Mouse (Mus musculus) liver, embryonic 16.5 days (tissue): ENCODE data around the gene Filip1l. TPM values are rescaled to one million over a fixed set of nuclear protein-coding genes. Genes with fewer than 3 reads are reported as not detected.

Source experiments
- ATAC-seq: fragments of 200-750 bp; cut with Nextera tagmentation; 2 replicates; pipeline ENCODE4 v1.8.0; 2017; ENCODE audit warnings: low read depth, mild to moderate bottlenecking, moderate number of reproducible peaks, moderate library complexity
- H3K27ac ChIP-seq: fragments of 300-500 bp; sonication (generic); 2 replicates; pipeline ENCODE4 v1.5.1; 2014; ENCODE audit warnings: mild to moderate bottlenecking, low read length
- H3K27me3 ChIP-seq: fragments of 300-500 bp; sonication (generic); 2 replicates; pipeline ENCODE4 v1.6.1; 2014; ENCODE audit warnings: low read depth, low read length, mixed read lengths; ENCODE audit not compliant: control insufficient read depth, insufficient read depth
- H3K36me3 ChIP-seq: fragments of 300-500 bp; sonication (generic); 2 replicates; pipeline ENCODE4 v1.6.1; 2014; ENCODE audit warnings: mild to moderate bottlenecking; ENCODE audit not compliant: control insufficient read depth, insufficient read depth
- H3K4me1 ChIP-seq: fragments of 300-500 bp; sonication (generic); 2 replicates; pipeline ENCODE4 v1.6.1; 2014; ENCODE audit warnings: low read depth, low read length, mixed read lengths; ENCODE audit not compliant: control insufficient read depth
- H3K4me2 ChIP-seq: fragments of 300-500 bp; sonication (generic); 2 replicates; pipeline ENCODE4 v1.6.1; 2014; ENCODE audit warnings: low read depth, low read length, mixed read lengths
- H3K4me3 ChIP-seq: fragments of 300-500 bp; sonication (generic); 2 replicates; pipeline ENCODE4 v1.5.1; 2014; ENCODE audit warnings: low read depth, mild to moderate bottlenecking, low read length
- H3K9ac ChIP-seq: fragments of 300-500 bp; sonication (generic); 2 replicates; pipeline ENCODE4 v1.6.1; 2014; ENCODE audit warnings: low read depth, low read length
- H3K9me3 ChIP-seq: fragments of 300-500 bp; sonication (generic); replicated peaks from 2 replicates; pipeline ENCODE4 v1.6.1; 2016; ENCODE audit warnings: low read length; ENCODE audit not compliant: control insufficient read depth
- WGBS: fragments of 180-500 bp; shearing (Covaris S2); extraction: QIAGEN DNeasy Blood & Tissue Kit; methylation state at CpG from one replicate; pipeline ENCODE4 v1.1.7; 2014; ENCODE audit not compliant: insufficient replicate concordance; 5-methylcytosine and 5-hydroxymethylcytosine counted together
- polyA plus RNA-seq: library from polyadenylated mRNA; unstranded; fragments of >200 nt; fragmentation: Nextera tagmentation; extraction: Ambion mirVana; gene quantifications from 2 replicates; pipeline ENCODE4 v1.2.1, GENCODE M21; 2015

The Filip1l gene
- polyA plus RNA-seq, 1 experiment from 2014 or later, result 5.0 TPM

DNA sequence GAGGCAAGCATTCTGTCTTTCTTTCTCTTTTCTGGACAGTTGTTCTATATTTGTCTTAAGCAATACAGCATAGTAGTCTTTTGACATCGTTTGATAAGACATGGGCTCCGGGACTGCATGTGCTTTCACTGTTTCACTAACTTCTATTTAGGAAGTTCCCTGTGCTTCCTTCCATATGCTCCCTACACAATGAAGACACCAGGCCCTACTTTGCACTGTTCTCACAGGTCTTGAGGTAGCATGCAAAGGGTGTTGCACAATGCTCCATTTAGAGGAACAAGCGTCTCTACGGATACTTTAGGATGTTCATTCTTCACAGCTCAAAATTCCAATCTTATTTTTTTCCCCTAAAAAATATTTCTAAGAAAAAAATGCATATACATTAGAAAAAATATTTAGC, 151.8 kb downstream of the Filip1l start:
- no peaks in the 10 kb centered on the region for H3K27me3 ChIP-seq
- no peaks in the 10 kb centered on the region for H3K4me1 ChIP-seq
- 62% methylated on average over 4 of the region's 4 CpGs for WGBS
- no peaks in the 10 kb centered on the region for H3K36me3 ChIP-seq
- H3K4me3 ChIP-seq, result no peak overlapping the region
- no peak for ATAC-seq
- H3K9ac ChIP-seq, result no peak overlapping the region
- no peak overlapping the region for H3K27ac ChIP-seq
- no peak overlapping the region for H3K4me2 ChIP-seq
- no peaks in the 10 kb centered on the region for H3K9me3 ChIP-seq

DNA sequence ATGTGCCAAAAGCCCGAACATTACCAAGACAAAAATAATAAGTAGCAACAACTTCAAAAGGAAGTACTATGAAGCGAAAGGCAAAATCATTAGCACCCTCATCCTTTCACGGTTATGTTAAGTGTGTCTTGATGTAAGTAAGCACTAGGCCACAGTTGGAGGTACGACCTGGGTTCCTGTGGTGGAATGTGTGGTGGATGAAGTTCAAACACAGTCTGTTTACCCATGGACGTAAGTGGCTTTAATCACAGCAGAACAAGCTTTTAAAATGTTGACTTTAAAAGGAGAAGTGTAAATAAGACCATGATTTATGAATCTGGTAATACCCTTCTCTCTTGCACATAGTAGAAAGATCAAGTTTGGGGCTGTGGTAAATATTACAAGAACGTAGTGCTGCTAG, 153.2 kb downstream of the Filip1l start:
- Histone ChIP-seq H3K4me3 (no peak overlapping the region), H3K9me3 (no peaks in the 10 kb centered on the region), H3K36me3 (no peaks in the 10 kb centered on the region), H3K4me1 (no peaks in the 10 kb centered on the region), H3K27me3 (no peaks in the 10 kb centered on the region), H3K27ac (no peak overlapping the region), H3K9ac (no peak overlapping the region), H3K4me2 (no peak overlapping the region)
- no peak for ATAC-seq
- 57% methylated on average over 6 of the region's 6 CpGs for WGBS

GRCm38 (mm10) chr16:57508351-57508750, 155.5 kb downstream of the Filip1l start:
- Histone ChIP-seq H3K36me3 (no peaks in the 10 kb centered on the region), H3K4me2 (no peak overlapping the region), H3K4me1 (no peaks in the 10 kb centered on the region), H3K9ac (no peak overlapping the region), H3K27me3 (no peaks in the 10 kb centered on the region), H3K27ac (no peak overlapping the region), H3K9me3 (no peaks in the 10 kb centered on the region), H3K4me3 (no peak overlapping the region)
- ATAC-seq, result no peak
- WGBS, result 52% methylated on average over 1 of the region's 1 CpGs

DNA sequence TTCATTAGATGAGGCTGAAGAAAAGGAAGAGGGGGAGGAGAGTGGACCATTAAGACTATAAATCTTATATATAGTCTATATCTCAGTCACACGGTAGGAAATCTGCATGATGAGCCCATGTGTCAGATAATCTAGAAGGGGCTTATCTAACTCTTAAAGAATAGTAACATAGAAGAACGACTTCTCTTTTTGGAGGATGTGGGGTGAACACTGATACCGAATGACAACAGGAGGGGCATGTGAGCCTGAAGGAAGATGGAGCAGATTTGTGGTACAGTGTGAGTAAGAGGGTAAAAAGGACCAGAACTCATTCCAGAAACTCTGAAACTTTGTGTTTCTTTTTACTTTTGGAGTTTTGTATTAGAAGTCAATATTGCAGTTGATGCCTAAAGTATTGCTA, 156.2 kb downstream of the Filip1l start:
- no peaks in the 10 kb centered on the region for H3K4me1 ChIP-seq
- ATAC-seq, result no peak

DNA sequence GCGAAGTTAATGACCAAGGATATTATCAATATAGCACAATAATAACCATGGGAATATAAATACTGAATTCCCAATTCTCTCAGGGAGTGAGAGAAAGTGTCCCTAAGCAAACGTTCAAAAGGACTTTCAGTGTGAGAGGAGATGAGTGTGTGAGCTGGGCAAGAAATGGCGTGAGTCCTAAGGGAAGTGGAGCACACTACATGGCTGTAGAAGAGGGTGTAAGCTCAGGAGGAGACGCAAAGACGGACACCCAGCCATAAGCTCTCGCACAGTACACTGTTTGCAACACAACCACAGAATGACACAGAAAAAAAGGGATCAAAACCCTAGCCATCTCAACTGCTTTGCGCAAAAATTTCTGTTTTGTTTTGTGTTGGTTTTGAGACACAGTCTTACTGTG, 160.7 kb downstream of the Filip1l start:
- no peak for ATAC-seq
- Histone ChIP-seq H3K9me3 (no peaks in the 10 kb centered on the region), H3K9ac (no peak overlapping the region), H3K36me3 (no peaks in the 10 kb centered on the region), H3K4me1 (no peaks in the 10 kb centered on the region), H3K4me2 (no peak overlapping the region), H3K4me3 (no peak overlapping the region), H3K27me3 (no peaks in the 10 kb centered on the region), H3K27ac (no peak overlapping the region)
- WGBS, result 67% methylated on average over 7 of the region's 7 CpGs

More for the DNA sequence above, 156.2 kb downstream of the Filip1l start:
- 31% methylated on average over 3 of the region's 3 CpGs for WGBS
- Histone ChIP-seq H3K9me3 (no peaks in the 10 kb centered on the region), H3K36me3 (no peaks in the 10 kb centered on the region), H3K27ac (no peak overlapping the region), H3K4me3 (no peak overlapping the region), H3K4me2 (no peak overlapping the region), H3K27me3 (no peaks in the 10 kb centered on the region), H3K9ac (no peak overlapping the region)

- ATAC-seq, result no peak
- H3K4me2 ChIP-seq, result no peak overlapping the region
- no peaks in the 10 kb centered on the region for H3K9me3 ChIP-seq
- no peak overlapping the region for H3K9ac ChIP-seq
- H3K27me3 ChIP-seq, result no peaks in the 10 kb centered on the region
- 78% methylated on average over 4 of the region's 4 CpGs for WGBS
- H3K4me1 ChIP-seq, result no peaks in the 10 kb centered on the region
- no peaks in the 10 kb centered on the region for H3K36me3 ChIP-seq
- H3K4me3 ChIP-seq, result no peak overlapping the region
- no peak overlapping the region for H3K27ac ChIP-seq
Measured at GRCm38 (mm10) chr16:57514371-57514770, 161.5 kb downstream of the Filip1l start.

GRCm38 (mm10) chr16:57515636-57516035, 162.7 kb downstream of the Filip1l start:
- no peak overlapping the region for H3K27ac ChIP-seq
- WGBS, result 69% methylated on average over 10 of the region's 10 CpGs
- H3K4me2 ChIP-seq, result no peak overlapping the region
- no peaks in the 10 kb centered on the region for H3K9me3 ChIP-seq
- H3K4me3 ChIP-seq, result no peak overlapping the region
- ATAC-seq, result no peak
- no peaks in the 10 kb centered on the region for H3K36me3 ChIP-seq
- no peaks in the 10 kb centered on the region for H3K27me3 ChIP-seq
- no peak overlapping the region for H3K9ac ChIP-seq
- H3K4me1 ChIP-seq, result no peaks in the 10 kb centered on the region

GRCm38 (mm10) chr16:57525046-57525445, 172.2 kb downstream of the Filip1l start:
- WGBS, result 69% methylated on average over 5 of the region's 5 CpGs
- H3K9ac ChIP-seq, result no peak overlapping the region
- H3K27ac ChIP-seq, result no peak overlapping the region
- no peak overlapping the region for H3K4me3 ChIP-seq
- H3K4me2 ChIP-seq, result no peak overlapping the region
- no peaks in the 10 kb centered on the region for H3K36me3 ChIP-seq
- H3K9me3 ChIP-seq, result no peaks in the 10 kb centered on the region
- no peaks in the 10 kb centered on the region for H3K27me3 ChIP-seq
- H3K4me1 ChIP-seq, result no peaks in the 10 kb centered on the region
- ATAC-seq, result no peak

DNA sequence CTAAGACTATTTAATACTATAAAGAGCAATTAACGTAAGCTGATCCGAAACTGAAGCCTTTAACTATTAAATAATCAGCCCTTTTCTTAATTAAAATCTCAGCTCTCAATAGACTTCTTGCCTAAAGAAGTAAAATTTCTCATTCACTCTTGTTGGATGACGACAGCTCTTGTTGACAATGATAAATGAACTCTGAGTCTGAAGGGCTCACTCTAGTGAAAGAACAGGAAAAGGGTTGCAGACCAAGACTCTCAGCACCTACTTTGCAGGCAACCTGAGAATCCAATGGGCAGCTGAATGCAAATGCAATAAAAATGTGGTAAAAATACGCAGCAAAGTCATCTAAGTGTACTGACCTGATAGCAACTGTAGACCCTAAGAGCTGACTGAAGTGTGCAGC, 172.6 kb downstream of the Filip1l start:
- Histone ChIP-seq H3K27ac (no peak overlapping the region), H3K4me1 (no peaks in the 10 kb centered on the region), H3K9ac (no peak overlapping the region), H3K4me2 (no peak overlapping the region), H3K36me3 (no peaks in the 10 kb centered on the region), H3K4me3 (no peak overlapping the region), H3K9me3 (no peaks in the 10 kb centered on the region), H3K27me3 (no peaks in the 10 kb centered on the region)
- ATAC-seq, result no peak
- WGBS, result 60% methylated on average over 4 of the region's 4 CpGs

DNA sequence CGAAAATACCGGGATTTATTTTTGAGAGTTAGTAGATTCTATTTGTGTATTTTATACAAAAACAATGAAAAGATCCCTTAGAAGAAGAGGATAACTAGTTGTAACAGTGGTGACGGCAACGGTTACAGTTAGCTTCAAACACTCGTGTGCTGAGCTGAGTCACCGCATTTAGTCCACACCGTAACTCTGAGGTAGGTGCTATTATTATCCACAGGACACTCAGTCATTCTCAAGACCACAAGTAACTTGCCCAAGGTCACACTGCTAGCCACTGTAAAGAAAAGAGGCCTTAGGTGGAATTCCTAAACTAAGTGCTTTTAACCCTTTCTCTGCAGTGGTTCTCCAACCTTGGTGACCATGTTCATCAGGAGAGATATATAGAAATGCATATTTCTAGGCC, 174.0 kb downstream of the Filip1l start:
- H3K27ac ChIP-seq, result no peak overlapping the region
- no peak overlapping the region for H3K9ac ChIP-seq
- 62% methylated on average over 7 of the region's 7 CpGs for WGBS
- no peak for ATAC-seq
- H3K4me2 ChIP-seq, result no peak overlapping the region
- H3K4me3 ChIP-seq, result no peak overlapping the region
- no peaks in the 10 kb centered on the region for H3K9me3 ChIP-seq
- no peaks in the 10 kb centered on the region for H3K27me3 ChIP-seq
- no peaks in the 10 kb centered on the region for H3K36me3 ChIP-seq
- no peaks in the 10 kb centered on the region for H3K4me1 ChIP-seq
